Mouse (Mus musculus) cortical plate, adult 2 months (tissue): ENCODE data around the gene Anks1b.

Experiments used
- CTCF ChIP-seq: fragments of 200-500 bp; IDR thresholded peaks from 2 replicates; pipeline ENCODE4 v1.5.1; 2011; ENCODE audit warnings: mild to moderate bottlenecking, control low read depth, low read length; ENCODE audit not compliant: insufficient read depth; ENCODE audit errors: extremely low read depth
- POLR2A ChIP-seq: fragments of 200-500 bp; IDR thresholded peaks from 2 replicates; pipeline ENCODE4 v1.6.1; 2011; ENCODE audit warnings: mild to moderate bottlenecking, low read length, control low read depth; ENCODE audit not compliant: insufficient read depth; ENCODE audit errors: extremely low read depth

DNA sequence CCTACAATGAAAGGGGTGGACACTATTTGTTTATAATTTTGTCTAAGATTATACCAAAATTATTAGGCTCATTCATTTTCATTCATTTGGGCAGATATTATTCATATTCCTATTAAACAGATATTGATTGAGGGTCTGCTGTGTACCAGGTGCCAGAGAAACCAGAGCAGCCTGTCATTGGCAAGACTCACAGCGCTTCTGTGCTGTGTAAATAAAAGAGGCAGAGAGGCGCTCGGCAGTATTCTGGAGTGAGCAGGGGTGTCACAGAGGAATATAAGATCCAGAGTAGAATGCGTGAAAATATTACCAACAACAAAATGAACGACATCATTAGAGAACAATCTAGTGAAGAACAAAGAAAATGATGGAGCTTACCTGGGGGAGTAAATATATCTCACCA is 878.6 kb downstream of the Anks1b start:
- no peak for TF ChIP-seq POLR2A
- TF ChIP-seq CTCF = no peak
